Mouse (Mus musculus): ENCODE measurements around the gene Vapa.
A peak's percentile ranks its signal among the peaks of the same experiment; 100 is the strongest.
"Not testable (repeated sequence)": the region's sequence is repeated elsewhere in the genome, so short reads cannot be mapped to it uniquely, and the experiment has no call there.

The Vapa gene

GRCm38 (mm10) chr17:65562761-65563160, 50.6 kb downstream of the Vapa start:
- peak; percentile 56 for DNase-seq (ENCODE audit: low read depth)

DNA sequence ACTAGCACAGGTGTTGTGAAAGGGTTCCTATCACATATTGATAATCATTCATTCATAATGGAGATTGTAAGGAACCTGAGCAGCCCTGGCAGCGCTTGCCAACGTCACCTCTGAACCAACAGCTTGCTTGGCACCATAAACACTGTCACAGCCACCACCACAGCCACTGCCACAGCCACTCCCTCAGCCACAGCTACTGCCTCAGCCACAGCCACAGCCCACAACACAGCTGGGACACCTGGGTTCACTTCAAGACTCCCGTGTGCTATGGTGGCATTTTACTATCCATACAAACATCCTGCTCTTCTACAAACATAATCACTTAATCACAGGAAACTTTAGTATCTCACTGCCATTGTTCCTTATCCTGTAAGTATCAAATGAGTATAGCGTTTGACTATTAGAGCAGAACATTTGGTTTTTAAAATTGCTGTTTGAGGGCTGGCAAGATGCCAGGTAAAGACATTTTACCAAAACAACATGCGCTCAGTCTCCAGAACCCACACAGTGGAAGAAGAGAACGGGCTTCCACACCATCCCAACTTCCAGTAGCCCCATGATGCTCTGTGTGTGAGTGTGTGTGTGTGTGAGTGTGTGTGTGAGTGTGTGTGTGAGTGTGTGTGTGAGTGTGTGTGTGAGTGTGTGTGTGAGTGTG, 51.9 kb downstream of the Vapa start:
- DNase-seq (ENCODE audit: low read depth) = no peak

GRCm38 (mm10) chr17:65559273-65559672, 54.1 kb downstream of the Vapa start:
- DNase-seq (ENCODE audit: low read depth) = peak; percentile 48

- DNase-seq (ENCODE audit: low read depth) = no peak
Observed at GRCm38 (mm10) chr17:65558788-65559187, 54.6 kb downstream of the Vapa start.

DNA sequence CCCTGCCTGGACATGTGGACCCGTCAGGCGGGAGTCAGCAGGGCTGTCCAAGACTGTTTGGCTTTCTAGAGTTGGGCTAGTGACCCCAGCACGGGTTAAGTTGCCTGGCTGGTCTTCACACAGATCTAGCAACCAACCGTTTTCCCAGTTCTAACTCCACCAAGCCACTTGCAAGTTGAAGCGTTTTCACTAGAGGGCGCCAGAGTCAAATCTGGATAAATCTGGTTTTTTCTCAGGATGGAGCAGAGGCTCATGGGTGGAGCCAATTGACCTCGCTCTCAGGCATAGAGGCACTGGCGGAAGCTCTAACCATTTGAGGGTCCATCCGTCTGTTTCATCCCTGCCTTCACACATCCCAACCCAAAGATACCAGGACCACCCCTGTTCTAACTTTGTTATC, 55.1 kb downstream of the Vapa start:
- peak; percentile 71 for DNase-seq (ENCODE audit: low read depth)

- DNase-seq (ENCODE audit: low read depth) = peak; percentile 75
Observed at GRCm38 (mm10) chr17:65557212-65557611, 56.1 kb downstream of the Vapa start.

- DNase-seq (ENCODE audit: low read depth) = no peak
Observed at GRCm38 (mm10) chr17:65556798-65557197, 56.6 kb downstream of the Vapa start.

- DNase-seq (ENCODE audit: low read depth) = no peak
Observed at GRCm38 (mm10) chr17:65552426-65552997, 60.8 kb downstream of the Vapa start.

DNA sequence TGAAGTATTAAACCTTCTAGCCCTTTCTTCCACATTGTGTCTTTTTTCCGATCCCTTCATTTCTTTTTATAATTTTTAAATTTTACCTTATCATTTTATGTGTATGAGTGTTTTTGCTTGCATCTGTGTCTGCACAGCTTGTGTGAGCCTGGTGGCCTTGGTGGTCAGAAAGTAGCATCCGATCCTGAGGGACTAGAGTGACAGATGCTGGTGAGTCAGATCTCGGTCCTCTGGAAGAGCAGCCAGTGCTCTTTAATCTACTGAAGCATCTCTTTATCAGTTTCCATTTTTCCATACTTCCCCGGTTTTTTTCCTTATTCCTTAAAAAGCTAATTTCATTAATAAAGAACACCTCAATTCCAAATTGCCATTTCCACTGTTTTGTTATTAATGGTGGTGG, 63.0 kb downstream of the Vapa start:
- DNase-seq (ENCODE audit: low read depth) = no peak

DNA sequence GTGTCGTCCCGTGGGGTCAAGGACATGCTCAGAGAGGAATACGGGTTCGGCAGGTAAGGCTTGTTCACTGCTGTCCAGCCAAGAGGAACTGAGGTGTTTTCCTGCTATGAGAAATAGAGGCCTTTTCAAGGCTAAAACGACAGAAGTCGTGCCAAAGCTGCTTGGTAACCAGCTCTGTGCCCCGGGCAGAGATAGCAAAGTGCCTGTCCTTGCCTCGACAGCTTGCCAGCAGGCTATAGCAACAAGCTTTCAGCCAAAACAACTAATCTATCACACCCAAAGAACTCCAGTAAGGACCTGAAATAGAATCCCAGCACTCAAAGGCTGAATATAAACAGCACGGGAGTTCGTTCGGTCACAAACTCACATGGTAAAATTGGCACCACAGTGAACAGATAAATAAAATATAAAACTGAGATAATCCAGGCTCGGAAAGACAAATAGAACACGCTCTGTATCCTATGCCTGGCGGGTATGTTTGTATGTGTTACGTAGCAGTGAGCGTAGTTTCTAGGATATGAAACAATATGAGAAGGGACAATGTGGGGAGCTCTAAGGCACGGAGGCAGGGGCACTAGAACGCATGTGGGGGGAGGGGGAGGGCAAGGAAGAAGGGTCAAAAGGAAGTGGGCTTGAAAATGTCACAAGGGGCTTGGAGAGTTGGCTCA, 64.5 kb downstream of the Vapa start:
- DNase-seq (ENCODE audit: low read depth) = no peak

DNA sequence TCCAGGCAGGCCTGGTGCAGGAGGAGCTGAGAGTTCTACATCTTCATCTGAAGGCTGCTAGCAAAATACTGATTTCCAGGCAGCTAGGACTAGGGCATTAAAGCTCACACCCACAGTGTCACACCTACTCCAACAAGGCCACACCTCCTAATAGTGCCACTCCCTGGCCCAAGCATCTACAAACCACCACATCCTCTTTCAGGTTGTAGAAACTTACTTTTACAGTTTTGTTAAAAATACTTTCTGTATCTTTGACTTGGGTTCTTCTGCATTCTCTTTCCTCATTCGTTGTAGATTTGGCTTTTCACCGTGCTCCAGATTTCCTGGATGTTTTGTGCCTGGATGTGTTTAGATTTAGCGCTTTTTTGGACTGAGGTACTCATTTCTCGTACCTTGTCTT, 67.1 kb downstream of the Vapa start:
- not testable (repeated sequence) for DNase-seq (ENCODE audit: low read depth)

GRCm38 (mm10) chr17:65540441-65541272, 72.7 kb downstream of the Vapa start, which contains the start of gene Tmem232:
Gene Tmem232, minus strand, starts transcription at chr17:65540782.
- DNase-seq (ENCODE audit: low read depth) = peak; percentile 19

- peak; percentile 22 for DNase-seq (ENCODE audit: low read depth)
Observed at GRCm38 (mm10) chr17:65536156-65536555, 77.2 kb downstream of the Vapa start.

DNA sequence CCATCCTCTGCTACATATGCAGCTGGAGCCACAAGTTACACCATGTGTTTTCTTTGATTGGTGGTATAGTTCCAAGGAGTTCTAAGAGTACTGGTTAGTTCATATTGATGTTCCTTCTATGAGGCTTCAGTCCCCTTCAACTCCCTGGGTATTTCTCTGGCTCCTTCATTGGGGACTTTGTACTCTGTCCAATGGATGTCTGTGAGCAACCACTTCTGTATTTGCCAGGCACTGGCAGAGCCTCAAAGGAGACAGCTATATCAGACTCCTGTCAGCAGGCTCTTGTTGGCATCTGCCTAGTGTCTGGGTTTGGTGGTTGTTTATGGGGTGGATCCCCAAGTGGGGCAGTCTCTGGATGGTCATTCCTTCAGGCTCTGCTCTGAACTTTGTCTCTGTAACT, 81.0 kb downstream of the Vapa start:
- DNase-seq (ENCODE audit: low read depth) = not testable (repeated sequence)
